Mouse (Mus musculus) brain, embryonic 14.5 days (tissue): ENCODE results near the gene Ncapg2. TPM values are rescaled to one million over a fixed set of nuclear protein-coding genes. Genes with fewer than 3 reads are reported as not detected.

Source experiments
- DNase-seq: peaks from one replicate; pipeline ENCODE4 v3.0.0-alpha.2; 2011; ENCODE audit warnings: low read depth
- CTCF ChIP-seq: fragments of 200-500 bp; IDR thresholded peaks from 2 replicates; pipeline ENCODE4 v1.5.1; 2012; ENCODE audit warnings: inconsistent platforms, mild to moderate bottlenecking, moderate library complexity, borderline replicate concordance; ENCODE audit not compliant: insufficient read depth, insufficient read length; ENCODE audit errors: extremely low read depth
- POLR2A ChIP-seq: fragments of 200-500 bp; IDR thresholded peaks from 2 replicates; pipeline ENCODE4 v1.6.1; 2012; ENCODE audit warnings: mild to moderate bottlenecking, inconsistent platforms, borderline replicate concordance; ENCODE audit not compliant: poor library complexity, insufficient read depth, insufficient read length, severe bottlenecking; ENCODE audit errors: extremely low read depth
- polyA plus RNA-seq: library from polyadenylated mRNA; depleted of rRNA; stranded (reverse); fragments of >200 nt; gene quantifications from 2 replicates; pipeline ENCODE4 v1.2.3, GENCODE M21; 2012; rRNA removed

Gene Ncapg2
- 10.3 and 13.5 TPM in 2 replicates for polyA plus RNA-seq

- no peak for TF ChIP-seq CTCF
- TF ChIP-seq POLR2A, result 0 out of 2 replicates have a peak, but pooled peaks have one; percentile 6
- peak; percentile 99 for DNase-seq
Observed at GRCm38 (mm10) chr12:116405045-116405835, at the start of gene Ncapg2. Gene Ncapg2, plus strand, starts transcription at chr12:116405402.

- TF ChIP-seq CTCF (no peak), POLR2A (no peak)
- DNase-seq, result no peak
Observed at GRCm38 (mm10) chr12:116362091-116362490, 43.1 kb upstream of the Ncapg2 start.

- TF ChIP-seq CTCF (no peak), POLR2A (no peak)
Observed at GRCm38 (mm10) chr12:116366900-116367299, 38.3 kb upstream of the Ncapg2 start.

GRCm38 (mm10) chr12:116367346-116367745 is 37.9 kb upstream of the Ncapg2 start:
- TF ChIP-seq CTCF (no peak), POLR2A (no peak)
- no peak for DNase-seq

More at GRCm38 (mm10) chr12:116366900-116367299, 38.3 kb upstream of the Ncapg2 start:
- DNase-seq, result no peak

GRCm38 (mm10) chr12:116368857-116369256 is 36.3 kb upstream of the Ncapg2 start:
- DNase-seq, result no peak
- TF ChIP-seq POLR2A, result no peak
- TF ChIP-seq CTCF, result no peak

- no peak for DNase-seq
- no peak for TF ChIP-seq POLR2A
- TF ChIP-seq CTCF, result no peak
Observed at GRCm38 (mm10) chr12:116383101-116383500, 22.1 kb upstream of the Ncapg2 start.

GRCm38 (mm10) chr12:116383995-116384394 is 21.2 kb upstream of the Ncapg2 start:
- TF ChIP-seq POLR2A, result no peak
- no peak for TF ChIP-seq CTCF

GRCm38 (mm10) chr12:116386802-116387201 is 18.4 kb upstream of the Ncapg2 start:
- no peak for DNase-seq
- TF ChIP-seq POLR2A, result no peak
- no peak for TF ChIP-seq CTCF

More at GRCm38 (mm10) chr12:116383995-116384394, 21.2 kb upstream of the Ncapg2 start:
- DNase-seq, result no peak

- no peak for TF ChIP-seq CTCF
- no peak for TF ChIP-seq POLR2A
- DNase-seq, result no peak
Observed at GRCm38 (mm10) chr12:116389868-116390267, 15.3 kb upstream of the Ncapg2 start.

- no peak for DNase-seq
- TF ChIP-seq CTCF (no peak), POLR2A (no peak)
Observed at GRCm38 (mm10) chr12:116394327-116394726, 10.9 kb upstream of the Ncapg2 start.

- TF ChIP-seq CTCF, result no peak
Observed at GRCm38 (mm10) chr12:116395312-116395711, 9.9 kb upstream of the Ncapg2 start.

More at GRCm38 (mm10) chr12:116395312-116395711, 9.9 kb upstream of the Ncapg2 start:
- no peak for DNase-seq
